Mouse (Mus musculus): ENCODE data around the gene Zdhhc4. TPM values are rescaled to one million over a fixed set of nuclear protein-coding genes. Genes with fewer than 3 reads are reported as not detected.
A peak's percentile ranks its signal among the peaks of the same experiment; 100 is the strongest.

Gene Zdhhc4
- polyA plus RNA-seq, 1 experiment from 2014 or later = 79.6 TPM

DNA sequence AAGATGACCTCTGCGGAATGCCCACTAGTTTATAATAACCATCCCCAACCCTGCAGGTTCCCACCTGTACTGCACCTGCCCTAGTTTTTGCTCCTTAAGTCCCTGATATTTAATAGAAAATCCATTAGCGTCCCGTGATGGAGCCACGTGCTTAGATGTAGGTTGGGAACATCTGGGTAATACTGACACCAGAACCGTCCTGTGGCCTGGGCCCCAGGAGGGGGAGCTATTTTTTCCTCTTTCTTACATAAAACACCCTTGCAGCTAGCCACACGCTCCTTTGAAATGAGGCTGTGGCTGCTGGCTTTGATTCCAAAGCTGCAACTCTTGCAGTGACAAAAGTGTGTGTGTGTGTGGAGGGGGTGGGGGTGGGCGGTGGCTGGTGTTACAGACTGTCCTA is 30.2 kb upstream of the Zdhhc4 start:
- H3K9me3 ChIP-seq (replicated peaks) = no peaks in the 10 kb centered on the region
- no peaks in the 10 kb centered on the region for H3K36me3 ChIP-seq
- ATAC-seq (ENCODE audit: low FRiP score) = no peak
- H3K4me2 ChIP-seq (replicated peaks) = no peak overlapping the region
- H3K4me1 ChIP-seq = peaks cover 17% of the 10 kb centered on the region
- peaks cover 39% of the 10 kb centered on the region for H3K27me3 ChIP-seq
- no peak overlapping the region for H3K9ac ChIP-seq
- H3K4me3 ChIP-seq = no peak overlapping the region
- H3K27ac ChIP-seq = no peak overlapping the region
- WGBS = 29% methylated on average over 7 of the region's 7 CpGs

DNA sequence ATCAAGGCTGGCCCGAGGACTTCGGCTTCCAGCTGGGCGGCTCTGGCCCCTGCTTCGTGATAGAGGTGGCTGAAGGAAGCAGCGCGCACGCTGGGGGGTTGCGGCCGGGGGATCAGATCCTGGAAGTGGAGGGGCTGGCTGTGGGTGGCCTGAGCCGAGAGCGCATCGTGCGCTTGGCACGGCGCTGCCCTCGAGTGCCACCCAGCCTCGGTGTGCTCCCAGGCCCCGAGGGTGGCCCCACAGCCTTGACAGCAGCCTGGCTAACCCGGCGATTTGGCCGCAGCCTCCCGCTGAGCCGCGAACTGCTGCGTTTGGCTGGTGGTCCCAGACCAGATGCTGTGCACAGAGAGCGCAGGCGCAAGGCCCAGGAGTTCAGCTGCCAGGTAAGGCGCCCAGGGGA is 28.5 kb upstream of the Zdhhc4 start:
- Histone ChIP-seq H3K36me3 (no peaks in the 10 kb centered on the region), H3K27me3 (peaks cover 28% of the 10 kb centered on the region), H3K4me1 (peaks cover 8% of the 10 kb centered on the region), H3K4me2 (replicated peaks) (peak overlapping the region; percentile 46), H3K4me3 (peak overlapping the region; percentile 19), H3K9ac (peak overlapping the region; percentile 33), H3K27ac (no peak overlapping the region), H3K9me3 (replicated peaks) (no peaks in the 10 kb centered on the region; the same call in 1 of the 2 replicates)
- WGBS = 4% methylated on average over 27 of the region's 28 CpGs
- ATAC-seq (ENCODE audit: low FRiP score) = no peak

DNA sequence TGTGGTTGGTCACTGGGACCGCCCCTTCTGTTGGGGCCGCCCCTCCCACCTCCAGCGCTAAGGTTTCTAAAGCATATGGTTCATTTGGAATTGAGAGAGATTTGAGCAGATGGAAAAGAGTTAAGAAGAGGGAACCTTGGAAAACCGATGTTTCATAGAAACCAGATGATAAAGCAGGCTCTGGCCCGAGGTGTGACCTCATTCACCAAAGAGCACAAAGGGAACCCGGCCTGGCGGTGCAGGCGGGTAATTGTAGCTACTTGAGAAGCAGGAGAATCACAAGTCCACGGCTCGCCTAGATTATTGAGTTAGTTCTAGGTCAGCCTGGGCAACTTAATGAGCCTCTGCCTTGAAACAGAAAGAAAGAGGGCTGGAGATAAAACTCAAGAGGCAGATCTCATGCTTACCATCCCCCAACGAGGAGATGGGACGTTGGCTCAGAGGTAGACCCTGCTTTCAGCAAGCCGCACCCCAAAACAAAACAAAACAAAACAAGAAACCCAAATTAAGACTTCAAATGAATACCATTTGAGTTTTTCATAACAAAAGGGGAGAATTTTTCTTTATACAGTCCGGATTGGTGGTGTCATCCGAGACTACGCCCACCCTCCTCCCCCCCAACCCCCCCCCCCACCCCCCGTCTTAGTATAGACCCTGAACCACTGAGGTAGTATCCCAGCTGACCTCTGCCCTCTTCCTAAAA is 27.8 kb upstream of the Zdhhc4 start, which contains the start of gene Grid2ip:
Gene Grid2ip, plus strand, starts transcription at position 653 of the 703 bp plus-strand sequence.
- H3K36me3 ChIP-seq = no peaks in the 10 kb centered on the region
- no peak for ATAC-seq (ENCODE audit: low FRiP score)
- no peak within 1 kb of the TSS for H3K27ac ChIP-seq
- H3K4me3 ChIP-seq = peak within 1 kb of the TSS; percentile 19
- 12% methylated on average over 17 of the region's 17 CpGs for WGBS
- H3K9me3 ChIP-seq (replicated peaks) = no peaks in the 10 kb centered on the region; the same call in 1 of the 2 replicates
- peaks cover 8% of the 10 kb centered on the region for H3K4me1 ChIP-seq
- H3K27me3 ChIP-seq = peaks cover 25% of the 10 kb centered on the region
- H3K4me2 ChIP-seq (replicated peaks) = peak within 1 kb of the TSS; percentile 46
- H3K9ac ChIP-seq = peak within 1 kb of the TSS; percentile 33

DNA sequence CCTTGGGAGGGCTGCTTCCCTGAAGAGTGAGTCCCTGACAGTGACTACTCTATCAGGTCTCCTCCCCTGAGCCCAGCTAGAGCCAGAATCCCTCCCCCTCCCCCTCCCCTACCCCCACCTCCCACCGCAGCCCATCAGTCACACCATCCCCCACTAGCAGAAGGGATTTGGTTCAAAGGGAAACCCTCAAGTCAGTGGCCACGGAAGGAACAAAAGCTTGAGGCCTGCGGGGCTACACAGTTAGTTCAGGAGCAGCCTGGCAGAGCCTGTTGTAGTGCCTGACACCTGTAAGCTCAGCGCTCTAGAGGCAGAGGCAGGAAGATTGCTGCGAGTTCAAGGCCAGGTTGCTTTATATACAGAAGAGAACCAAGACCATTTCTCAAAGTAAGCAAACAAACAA is 27.0 kb upstream of the Zdhhc4 start:
- no peak overlapping the region for H3K4me3 ChIP-seq
- 34% methylated on average over 5 of the region's 5 CpGs for WGBS
- H3K9ac ChIP-seq = no peak overlapping the region
- H3K27ac ChIP-seq = no peak overlapping the region
- no peak for ATAC-seq (ENCODE audit: low FRiP score)
- H3K27me3 ChIP-seq = peaks cover 25% of the 10 kb centered on the region
- no peaks in the 10 kb centered on the region; the same call in 1 of the 2 replicates for H3K9me3 ChIP-seq (replicated peaks)
- peaks cover 8% of the 10 kb centered on the region for H3K4me1 ChIP-seq
- H3K36me3 ChIP-seq = no peaks in the 10 kb centered on the region
- H3K4me2 ChIP-seq (replicated peaks) = no peak overlapping the region

DNA sequence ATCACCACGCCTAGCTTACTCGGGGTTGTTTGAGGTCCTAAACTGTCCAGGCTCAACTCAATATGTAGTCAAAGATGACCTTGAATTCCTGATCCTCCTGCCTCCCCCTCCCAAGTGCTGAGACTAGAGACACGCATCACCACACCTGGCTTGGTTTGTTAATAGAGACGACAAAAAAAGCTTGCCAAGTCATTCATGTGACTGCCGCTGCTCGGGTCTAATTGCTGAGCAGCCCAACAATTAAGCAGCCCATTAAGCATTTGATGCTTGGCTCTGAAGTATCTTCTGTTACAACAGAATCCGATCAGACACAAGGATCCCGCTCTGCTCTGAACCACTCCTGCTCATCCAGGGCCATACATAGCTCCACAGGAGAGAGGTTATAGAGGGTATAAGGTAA is 17.3 kb upstream of the Zdhhc4 start:
- 79% methylated on average over 8 of the region's 8 CpGs for WGBS
- no peak for ATAC-seq (ENCODE audit: low FRiP score)
- no peak overlapping the region for H3K4me3 ChIP-seq

DNA sequence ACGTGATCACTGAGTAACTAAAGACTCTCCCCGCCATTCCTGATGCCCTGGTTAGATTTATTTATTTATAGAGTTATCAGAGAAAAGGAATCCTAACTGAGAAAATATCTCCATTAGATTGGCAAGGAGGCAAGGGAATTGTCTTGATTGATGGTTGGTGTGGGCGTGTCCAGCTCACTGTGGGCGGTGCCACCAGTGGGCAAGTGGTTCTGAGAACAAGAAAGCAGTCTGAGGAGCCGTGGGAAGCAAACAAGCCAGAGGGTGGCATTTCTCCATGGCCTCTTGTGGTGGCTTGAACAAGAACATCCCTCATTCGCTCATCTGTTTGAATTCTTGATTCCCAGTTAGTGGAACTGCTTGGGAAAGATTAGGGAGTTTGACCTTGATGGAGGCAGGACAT is 10.5 kb upstream of the Zdhhc4 start:
- Histone ChIP-seq H3K36me3 (no peaks in the 10 kb centered on the region), H3K4me2 (replicated peaks) (no peak overlapping the region), H3K4me3 (no peak overlapping the region), H3K4me1 (no peaks in the 10 kb centered on the region), H3K27me3 (0 out of 2 replicates have a peak, but pooled peaks cover 3% of the 10 kb centered on the region), H3K27ac (no peak overlapping the region), H3K9me3 (replicated peaks) (no peaks in the 10 kb centered on the region), H3K9ac (no peak overlapping the region)
- WGBS = 58% methylated on average over 6 of the region's 6 CpGs
- no peak for ATAC-seq (ENCODE audit: low FRiP score)

More for the DNA sequence above, 17.3 kb upstream of the Zdhhc4 start:
- no peak overlapping the region for H3K27ac ChIP-seq
- no peak overlapping the region for H3K4me2 ChIP-seq (replicated peaks)
- no peaks in the 10 kb centered on the region for H3K27me3 ChIP-seq
- H3K4me1 ChIP-seq = no peaks in the 10 kb centered on the region
- H3K9me3 ChIP-seq (replicated peaks) = no peaks in the 10 kb centered on the region; the same call in 1 of the 2 replicates
- H3K9ac ChIP-seq = no peak overlapping the region
- H3K36me3 ChIP-seq = no peaks in the 10 kb centered on the region

DNA sequence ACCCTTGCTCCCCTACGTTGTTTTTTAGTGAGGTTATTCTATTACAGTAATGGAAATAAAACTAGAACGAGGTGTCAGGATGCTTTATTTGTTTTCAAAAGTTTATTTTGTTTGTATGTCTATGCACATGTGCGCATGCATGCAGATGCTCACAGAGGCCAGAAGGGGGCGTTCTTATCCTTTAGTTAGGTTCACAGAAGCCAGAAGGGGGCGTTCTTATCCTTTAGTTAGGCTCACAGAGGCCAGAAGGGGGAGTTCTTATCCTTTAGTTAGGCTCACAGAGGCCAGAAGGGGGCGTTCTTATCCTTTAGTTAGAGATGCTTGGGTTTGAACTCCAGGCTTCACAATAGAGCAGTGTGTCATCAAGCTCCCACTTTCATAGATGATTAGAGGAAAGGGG is 7.5 kb upstream of the Zdhhc4 start:
- ATAC-seq (ENCODE audit: low FRiP score) = no peak
- H3K4me3 ChIP-seq = no peak overlapping the region
- no peaks in the 10 kb centered on the region for H3K9me3 ChIP-seq (replicated peaks)
- H3K4me1 ChIP-seq = no peaks in the 10 kb centered on the region
- H3K27ac ChIP-seq = no peak overlapping the region
- H3K9ac ChIP-seq = no peak overlapping the region
- WGBS = 64% methylated on average over 6 of the region's 6 CpGs
- H3K36me3 ChIP-seq = no peaks in the 10 kb centered on the region
- no peak overlapping the region for H3K4me2 ChIP-seq (replicated peaks)
- H3K27me3 ChIP-seq = 0 out of 2 replicates have a peak, but pooled peaks cover 3% of the 10 kb centered on the region

DNA sequence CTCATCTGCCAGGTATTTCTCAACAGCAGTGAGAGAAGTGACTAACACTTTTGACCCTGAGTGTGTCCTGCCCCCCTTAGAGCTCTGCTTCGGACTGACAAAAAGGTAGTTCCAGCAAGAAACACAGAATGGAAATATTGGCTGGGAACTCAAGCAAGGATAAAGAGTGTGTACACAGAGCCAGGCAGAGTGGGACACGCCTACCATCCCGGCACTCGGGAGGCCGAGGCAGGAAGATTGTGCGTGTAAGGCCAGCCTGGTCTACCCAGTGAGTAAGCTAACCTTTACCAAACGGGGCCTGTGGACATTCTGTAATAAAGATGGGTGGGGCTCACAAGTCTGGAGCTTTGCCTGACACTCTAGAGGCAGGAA is 6.0 kb upstream of the Zdhhc4 start:
- no peak overlapping the region for H3K9ac ChIP-seq
- no peak for ATAC-seq (ENCODE audit: low FRiP score)
- H3K4me2 ChIP-seq (replicated peaks) = no peak overlapping the region
- peaks cover 2% of the 10 kb centered on the region for H3K4me1 ChIP-seq
- no peak overlapping the region for H3K4me3 ChIP-seq
- WGBS = 81% methylated on average over 7 of the region's 7 CpGs
- H3K27me3 ChIP-seq = 0 out of 2 replicates have a peak, but pooled peaks cover 3% of the 10 kb centered on the region
- no peak overlapping the region for H3K27ac ChIP-seq
- no peaks in the 10 kb centered on the region for H3K36me3 ChIP-seq
- no peaks in the 10 kb centered on the region for H3K9me3 ChIP-seq (replicated peaks)

DNA sequence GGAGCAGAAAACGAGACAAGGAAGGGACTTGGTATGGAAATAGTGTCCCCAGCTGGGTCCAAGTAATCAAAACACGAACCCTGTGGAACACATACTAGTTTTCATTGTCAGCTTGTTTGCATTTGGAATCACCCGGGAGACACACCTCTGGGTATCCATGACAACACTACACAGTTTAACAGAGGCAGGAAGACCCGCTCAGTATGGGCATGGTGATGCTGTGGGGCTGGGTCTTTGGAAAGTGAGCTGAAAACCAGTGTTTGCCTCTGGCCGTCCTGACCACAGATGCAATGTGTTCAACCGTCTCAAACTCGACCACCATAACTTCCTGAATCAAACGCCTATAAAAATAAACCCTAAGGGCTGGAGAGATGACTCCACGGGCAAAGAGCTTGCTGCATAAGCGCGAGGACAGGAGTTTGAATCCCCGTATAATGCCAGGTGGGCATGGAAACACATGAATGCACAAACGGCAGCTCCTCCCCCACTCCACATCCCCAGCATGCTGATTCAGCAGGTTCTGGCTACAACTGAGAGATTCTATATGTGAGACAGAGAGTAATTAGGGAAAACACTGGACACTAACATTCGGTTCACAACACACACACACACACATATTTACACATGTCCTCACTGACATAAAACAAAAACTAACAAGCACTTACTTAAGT is 5.5 kb upstream of the Zdhhc4 start:
- Histone ChIP-seq H3K4me1 (peaks cover 7% of the 10 kb centered on the region), H3K9me3 (replicated peaks) (no peaks in the 10 kb centered on the region), H3K27ac (no peak overlapping the region), H3K4me3 (no peak overlapping the region), H3K9ac (no peak overlapping the region), H3K36me3 (no peaks in the 10 kb centered on the region), H3K4me2 (replicated peaks) (no peak overlapping the region), H3K27me3 (0 out of 2 replicates have a peak, but pooled peaks cover 3% of the 10 kb centered on the region)
- ATAC-seq (ENCODE audit: low FRiP score) = no peak
- 70% methylated on average over 14 of the region's 14 CpGs for WGBS

DNA sequence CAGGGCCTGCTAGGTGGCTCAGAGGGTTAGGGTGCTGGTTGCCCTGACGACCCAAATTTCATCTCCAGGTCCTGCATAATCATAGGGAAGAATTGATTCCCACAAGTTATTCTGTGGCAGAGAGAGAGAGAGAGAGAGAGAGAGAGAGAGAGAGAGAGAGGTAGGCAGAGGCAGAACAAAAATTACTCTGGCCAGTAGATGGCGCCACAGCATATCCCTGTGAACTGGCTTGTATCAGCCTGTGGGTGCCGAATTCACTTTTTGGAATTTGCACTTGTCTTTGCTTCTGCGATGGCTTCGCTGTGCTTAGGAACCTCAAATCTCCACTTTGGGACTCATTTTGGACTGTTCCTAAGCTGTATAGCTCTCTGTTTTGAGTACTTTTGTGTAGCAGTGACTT is 4.8 kb upstream of the Zdhhc4 start:
- H3K4me3 ChIP-seq = no peak overlapping the region
- ATAC-seq (ENCODE audit: low FRiP score) = no peak
- H3K27ac ChIP-seq = no peak overlapping the region
- 0 out of 2 replicates have a peak, but pooled peaks cover 3% of the 10 kb centered on the region for H3K27me3 ChIP-seq
- H3K4me1 ChIP-seq = peaks cover 7% of the 10 kb centered on the region
- 21% methylated on average over 5 of the region's 5 CpGs for WGBS
- no peak overlapping the region for H3K4me2 ChIP-seq (replicated peaks)
- no peak overlapping the region for H3K9ac ChIP-seq
- no peaks in the 10 kb centered on the region for H3K9me3 ChIP-seq (replicated peaks)
- H3K36me3 ChIP-seq = no peaks in the 10 kb centered on the region

DNA sequence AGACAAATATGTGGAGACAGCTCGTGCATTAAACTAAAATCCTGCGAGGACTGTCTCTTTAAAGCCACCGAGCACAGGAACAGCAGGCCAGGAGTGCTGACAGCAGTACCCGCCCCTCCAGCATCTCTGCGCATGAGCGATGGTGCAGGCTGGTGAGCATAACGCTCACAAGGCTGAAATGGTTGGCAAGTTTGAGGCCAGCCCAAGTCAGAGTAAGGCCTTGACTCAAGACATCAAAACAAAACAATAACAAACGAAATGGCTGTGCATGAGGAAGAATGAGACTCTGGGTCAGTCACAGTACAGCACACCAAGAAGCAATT is 11.8 kb downstream of the Zdhhc4 start:
- H3K9me3 ChIP-seq (replicated peaks) = no peaks in the 10 kb centered on the region
- no peak overlapping the region for H3K4me3 ChIP-seq
- H3K4me1 ChIP-seq = peaks cover 16% of the 10 kb centered on the region
- no peak overlapping the region for H3K4me2 ChIP-seq (replicated peaks)
- H3K27me3 ChIP-seq = 0 out of 2 replicates have a peak, but pooled peaks cover 2% of the 10 kb centered on the region
- H3K9ac ChIP-seq = no peak overlapping the region
- H3K36me3 ChIP-seq = peaks cover 72% of the 10 kb centered on the region
- WGBS = 85% methylated on average over 8 of the region's 8 CpGs
- no peak overlapping the region for H3K27ac ChIP-seq
- no peak for ATAC-seq (ENCODE audit: low FRiP score)

DNA sequence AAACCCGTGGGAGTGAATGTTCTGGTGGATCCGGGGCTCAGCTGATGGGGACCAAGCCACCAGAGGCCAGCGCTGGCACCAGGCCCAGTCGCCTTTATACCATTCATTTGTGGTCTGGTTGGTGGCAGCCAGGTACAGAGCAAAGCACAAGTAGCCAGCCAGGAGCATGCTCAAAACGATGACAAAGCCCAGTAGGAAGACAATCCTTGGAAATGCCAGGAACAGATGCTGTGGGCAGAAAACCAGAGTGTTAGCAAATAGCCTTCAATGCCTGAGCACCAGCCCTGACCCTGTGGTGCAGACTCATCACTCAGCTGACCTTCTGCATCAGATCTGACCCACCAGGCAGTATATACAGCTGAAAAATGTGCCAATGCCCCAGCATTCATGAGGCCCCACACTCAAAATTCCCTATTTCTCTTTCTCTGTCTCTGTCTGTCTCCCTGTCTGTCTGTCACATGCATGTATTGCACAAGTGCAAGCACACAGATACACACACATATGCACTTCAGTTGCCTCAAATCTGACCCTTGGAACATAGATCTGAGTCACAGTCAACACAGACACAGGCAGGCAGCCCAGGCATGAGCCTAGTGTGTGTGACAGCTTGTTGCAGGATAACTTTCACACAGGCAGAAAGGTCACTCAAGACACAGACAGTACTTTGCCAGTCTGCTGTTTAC is 12.3 kb downstream of the Zdhhc4 start:
- no peak overlapping the region for H3K4me2 ChIP-seq (replicated peaks)
- ATAC-seq (ENCODE audit: low FRiP score) = no peak
- H3K27me3 ChIP-seq = 0 out of 2 replicates have a peak, but pooled peaks cover 2% of the 10 kb centered on the region
- peaks cover 71% of the 10 kb centered on the region for H3K36me3 ChIP-seq
- H3K4me3 ChIP-seq = no peak overlapping the region
- 98% methylated on average over 5 of the region's 5 CpGs for WGBS
- H3K27ac ChIP-seq = no peak overlapping the region
- H3K4me1 ChIP-seq = peaks cover 19% of the 10 kb centered on the region
- no peak overlapping the region for H3K9ac ChIP-seq
- no peaks in the 10 kb centered on the region for H3K9me3 ChIP-seq (replicated peaks)

All from hindbrain, embryonic 12.5 days (tissue).